Mouse (Mus musculus) R1 (cell line): ENCODE data around the gene Tal1.

ENCODE experiments used
- DNase-seq: peaks from one replicate; pipeline ENCODE4 v3.0.0-alpha.2; 2018; ENCODE audit warnings: low read depth, low spot score

The Tal1 gene

DNA sequence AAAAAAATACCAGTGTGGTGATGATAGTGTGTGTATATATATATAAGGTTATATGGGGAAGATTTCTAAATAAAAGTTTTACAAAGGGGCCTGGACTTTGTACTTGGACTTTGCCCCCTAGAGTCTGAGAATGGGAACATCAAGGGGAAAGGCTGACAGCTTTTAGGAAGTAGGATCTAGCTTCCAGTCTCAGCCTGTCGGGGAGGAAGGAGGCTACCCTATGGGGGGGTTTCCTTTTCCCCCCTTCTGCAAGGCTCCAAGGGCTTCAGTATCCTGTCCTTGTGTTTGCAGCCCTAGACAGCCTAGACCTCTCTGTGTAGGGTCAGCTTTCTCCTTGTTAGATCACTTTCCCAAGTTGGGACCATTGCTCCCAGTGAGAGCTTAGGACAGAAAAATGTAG is 15.4 kb downstream of the Tal1 start:
- DNase-seq, result peak; percentile 6

DNA sequence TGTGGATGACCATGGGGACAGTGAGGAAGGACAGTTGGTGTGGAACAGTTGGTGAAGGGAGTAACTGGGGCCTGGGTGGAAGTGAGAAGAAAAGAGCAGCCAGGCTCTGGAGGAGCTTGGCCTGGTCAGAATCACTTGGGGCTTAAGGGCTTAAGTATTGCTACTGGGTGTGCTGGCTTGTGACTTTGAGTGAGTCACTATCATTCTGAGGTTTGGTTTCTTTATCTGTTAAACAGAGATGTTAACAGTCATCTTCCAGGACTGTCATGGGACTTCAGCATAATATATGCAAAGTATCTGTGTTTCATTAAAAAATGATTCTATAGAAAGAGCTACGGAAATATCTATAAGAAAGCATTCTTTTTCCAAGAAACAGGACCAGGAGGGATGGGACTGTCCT is 18.6 kb downstream of the Tal1 start:
- DNase-seq, result no peak

DNA sequence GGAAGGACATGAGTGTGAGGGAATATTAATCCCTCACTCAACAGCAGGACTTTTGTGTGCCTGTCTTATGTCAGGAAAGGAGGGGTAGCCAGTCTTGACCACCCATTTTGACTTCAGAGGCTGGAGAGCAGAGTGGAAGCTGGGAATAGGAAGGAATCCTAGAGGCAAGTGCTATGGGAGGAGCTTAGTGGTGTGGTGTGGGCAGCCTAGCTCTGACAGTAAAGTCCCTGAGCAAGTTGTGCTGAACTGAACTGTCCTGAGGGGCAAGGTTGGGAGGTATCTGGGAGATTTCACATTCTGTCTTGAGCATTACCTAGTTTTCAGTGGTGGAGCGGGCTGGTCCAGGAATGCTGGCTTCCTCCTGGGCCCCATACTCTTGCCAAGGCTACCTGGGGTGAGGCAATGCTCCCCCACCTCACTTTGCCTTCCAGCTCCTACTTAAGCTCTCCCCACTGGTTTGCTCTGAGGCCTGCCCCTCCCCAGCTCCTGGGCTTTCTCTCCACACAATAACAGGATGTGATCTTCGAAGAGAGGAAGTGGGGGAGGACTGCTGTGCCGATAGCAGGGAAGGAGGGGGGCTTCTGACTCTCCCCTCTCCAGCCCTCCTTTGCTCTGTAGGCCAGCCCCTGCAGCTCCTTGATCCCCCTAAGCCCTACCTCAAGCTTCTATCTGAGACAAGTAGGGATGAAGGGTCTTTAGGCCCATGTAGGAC is 19.1 kb downstream of the Tal1 start:
- DNase-seq, result peak; percentile 13

DNA sequence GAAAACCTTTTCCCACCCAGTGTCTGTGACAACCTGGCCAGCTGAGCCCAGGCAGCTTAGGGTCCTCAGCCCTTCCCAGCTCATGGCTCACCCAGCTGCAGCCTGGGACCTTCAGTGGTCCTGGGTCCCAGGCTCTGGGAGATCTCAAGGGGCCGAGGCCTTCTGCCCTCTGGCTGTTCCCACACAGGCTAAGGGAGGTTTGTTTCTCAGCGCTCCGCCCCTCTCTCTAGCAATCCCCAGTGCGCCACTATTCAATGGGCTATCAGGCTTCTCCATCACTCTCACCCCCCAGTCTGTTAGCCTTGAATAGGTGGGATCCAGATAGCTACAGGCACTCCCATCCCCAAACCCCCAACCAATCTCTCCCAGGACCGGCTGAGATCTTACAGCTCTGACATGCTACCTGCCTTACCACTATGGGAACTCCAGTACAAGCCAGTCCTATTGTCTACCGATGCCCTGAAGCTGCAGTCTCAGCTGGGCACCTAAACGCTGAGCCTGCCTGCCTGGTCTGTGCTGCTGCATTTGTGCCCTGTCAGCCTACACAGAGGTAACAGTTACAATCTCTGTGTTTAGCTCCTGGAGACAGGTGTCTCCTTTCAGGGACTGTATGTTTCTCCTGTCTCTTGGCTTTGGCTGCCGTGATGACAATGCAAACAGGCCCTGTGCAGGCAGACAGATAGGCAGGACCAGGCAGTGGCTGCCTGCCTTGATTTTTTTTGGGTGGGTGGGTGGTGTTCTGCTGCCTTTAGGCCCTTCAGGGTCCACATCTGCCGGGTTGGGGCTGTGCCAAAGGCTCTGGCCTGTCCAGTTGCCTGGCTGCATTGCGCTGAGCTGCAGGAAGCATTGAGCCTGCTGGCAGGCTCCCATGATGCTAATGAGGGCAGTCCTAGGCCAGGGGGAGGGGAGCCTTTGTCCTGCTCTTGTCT is 22.9 kb downstream of the Tal1 start:
- DNase-seq, result peak; percentile 9

DNA sequence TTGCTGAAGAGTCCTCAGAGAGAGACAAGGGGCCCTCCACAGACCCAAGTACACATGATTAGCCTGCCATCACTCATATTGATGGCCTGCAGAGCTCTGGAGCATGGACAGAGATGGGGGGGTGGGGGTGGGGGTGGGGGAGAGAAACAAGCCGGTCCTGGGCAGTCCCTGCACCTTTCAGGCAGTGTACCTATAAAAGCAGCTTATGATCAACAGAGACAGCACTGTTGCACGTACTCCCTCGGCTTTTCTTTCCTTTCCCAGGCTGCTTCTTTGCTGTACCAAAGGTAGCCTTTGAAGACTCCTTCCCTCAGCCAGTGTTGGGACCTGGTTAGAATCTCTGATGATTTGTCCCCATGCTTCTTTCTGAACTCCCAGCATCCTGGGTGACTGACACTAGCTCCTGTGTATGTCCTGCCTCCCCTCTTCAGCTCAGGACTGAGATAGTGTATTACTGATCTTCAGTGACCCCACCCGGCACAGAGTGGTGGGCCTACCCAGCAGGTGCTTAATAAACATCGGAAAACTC is 23.7 kb downstream of the Tal1 start:
- no peak for DNase-seq

DNA sequence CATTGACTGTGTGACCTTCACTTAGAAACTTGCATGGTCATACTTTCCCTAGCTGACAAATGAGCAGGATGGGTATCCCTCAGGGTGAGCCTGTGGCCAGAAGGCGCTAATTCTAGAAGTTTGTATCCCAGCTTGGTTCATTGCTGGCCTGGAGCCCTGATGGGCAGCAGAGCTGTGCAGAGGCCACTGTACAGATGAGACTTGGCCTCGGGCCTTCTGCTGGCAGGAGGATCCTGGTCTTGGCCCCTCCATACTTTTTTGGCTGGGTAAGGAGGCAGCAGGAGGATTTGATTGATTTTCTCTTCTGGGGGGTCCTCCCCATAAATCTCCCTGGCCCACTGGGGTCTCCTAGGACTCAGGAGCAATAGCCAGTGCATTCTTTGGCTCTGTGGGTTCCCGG is 26.8 kb downstream of the Tal1 start:
- no peak for DNase-seq

DNA sequence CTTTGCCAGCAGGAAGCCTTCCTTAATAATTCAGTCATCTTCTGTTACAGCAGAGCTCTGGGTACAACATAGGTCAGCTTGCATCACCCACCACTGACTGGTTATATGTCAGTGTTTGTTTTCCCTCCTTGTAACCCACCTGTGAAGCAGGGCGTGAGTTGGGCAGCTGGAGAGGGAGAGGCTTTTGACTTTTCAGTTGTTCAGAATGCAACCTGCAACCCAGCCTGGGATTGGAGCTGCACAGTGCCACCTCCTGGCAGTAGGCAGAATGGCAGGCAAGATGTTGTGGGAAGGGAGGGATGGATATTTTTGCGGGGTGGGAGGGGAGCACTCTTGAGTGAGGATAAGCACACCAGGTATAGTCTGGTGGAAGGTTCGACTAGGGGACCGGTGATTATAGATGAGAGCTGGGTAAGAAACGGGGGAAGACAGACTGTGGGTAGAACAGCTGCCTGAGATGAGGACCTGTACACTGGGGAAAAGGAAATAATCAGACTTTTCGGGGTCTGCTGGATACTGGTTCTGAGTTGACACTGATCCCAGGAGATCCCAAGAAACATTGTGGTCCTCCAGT is 29.4 kb downstream of the Tal1 start:
- peak; percentile 62 for DNase-seq

DNA sequence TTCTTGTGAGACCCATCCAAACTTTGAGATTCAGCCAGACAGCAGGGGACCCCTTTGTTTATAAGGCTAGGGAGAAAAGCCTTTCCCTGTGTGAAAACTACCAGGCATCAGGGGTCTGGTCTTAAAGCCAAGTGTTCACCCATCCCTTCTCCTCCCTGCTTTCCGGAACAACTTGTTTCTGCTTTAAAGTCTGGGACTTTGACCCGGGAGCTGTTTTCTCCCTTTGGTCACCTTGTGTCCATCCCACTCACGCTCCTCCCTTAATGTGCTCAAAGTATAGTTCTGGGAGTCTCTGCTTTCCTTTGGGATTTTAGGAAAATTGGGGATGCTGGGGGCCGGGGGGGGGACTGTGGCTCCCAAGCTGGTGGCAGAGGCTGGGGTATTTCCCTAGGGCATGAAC is 30.0 kb downstream of the Tal1 start:
- DNase-seq, result no peak

DNA sequence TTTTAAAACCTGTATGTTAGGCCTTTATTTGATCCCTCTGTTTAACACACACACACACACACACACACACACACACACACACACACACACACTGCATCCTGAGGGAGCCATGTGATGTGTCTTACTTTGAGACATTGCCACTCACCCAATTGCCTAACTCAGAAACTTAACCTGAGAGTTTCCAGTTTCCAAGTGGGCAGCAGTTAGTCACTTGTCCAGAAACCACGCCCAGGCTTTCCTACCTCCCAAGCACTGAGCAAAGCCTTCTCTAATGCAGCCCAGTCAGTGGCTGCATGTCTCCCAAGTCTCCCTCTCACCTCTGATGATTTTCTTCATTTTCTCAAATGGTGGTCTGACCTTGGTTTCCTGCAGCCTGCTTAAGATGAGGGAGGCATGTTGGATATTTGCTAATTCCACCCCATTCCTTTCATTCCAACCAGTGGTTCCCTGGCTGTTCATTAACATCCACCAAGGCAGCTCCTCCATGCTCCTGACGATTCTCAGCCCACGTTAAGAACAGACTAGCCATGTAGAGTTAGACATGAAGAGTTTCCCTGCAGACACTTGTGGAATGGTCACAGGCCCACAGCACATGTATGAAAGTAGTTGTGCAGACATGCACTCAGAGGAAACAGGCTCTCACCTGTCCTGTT is 30.7 kb downstream of the Tal1 start:
- DNase-seq, result no peak

DNA sequence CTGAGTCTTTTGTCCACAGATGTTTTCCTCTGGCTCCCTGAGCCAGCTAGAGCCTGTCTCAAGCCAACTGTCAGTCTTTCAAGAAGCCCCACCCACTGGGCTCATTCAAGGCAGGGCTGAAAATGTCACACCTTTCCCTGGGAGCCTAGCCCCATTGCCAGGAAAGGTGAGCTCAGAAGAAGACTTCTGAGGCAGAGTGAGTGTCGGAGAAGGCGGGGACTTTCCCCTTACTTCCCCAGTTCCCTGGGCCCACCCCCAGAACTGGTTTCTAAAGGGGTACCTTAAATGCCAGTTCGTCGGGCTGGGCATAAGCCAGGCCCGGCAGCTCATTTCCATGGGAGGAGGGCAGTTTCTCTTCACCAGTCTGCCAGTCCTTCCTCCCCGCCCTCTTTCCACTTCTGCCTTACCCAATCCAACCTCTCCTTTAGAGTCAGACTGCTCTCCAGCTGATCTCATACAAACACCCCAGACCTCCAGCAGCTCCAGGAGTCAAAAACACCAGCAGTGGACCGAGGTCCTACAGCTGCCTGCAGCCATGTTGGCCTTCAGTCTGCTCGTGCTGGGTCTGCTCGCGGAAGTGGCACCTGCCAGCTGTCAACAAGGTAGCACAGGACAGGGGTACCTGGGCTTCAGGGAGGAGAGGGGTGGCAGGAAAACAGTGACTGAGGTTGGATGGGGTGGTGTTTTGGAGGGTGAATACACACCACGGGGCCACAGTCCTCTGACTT is 32.5 kb downstream of the Tal1 start, which contains the start of gene Pdzk1ip1:
Pdzk1ip1 (plus strand) TSS at position 98 of the 728 bp plus-strand sequence.
- peak; percentile 20 for DNase-seq

DNA sequence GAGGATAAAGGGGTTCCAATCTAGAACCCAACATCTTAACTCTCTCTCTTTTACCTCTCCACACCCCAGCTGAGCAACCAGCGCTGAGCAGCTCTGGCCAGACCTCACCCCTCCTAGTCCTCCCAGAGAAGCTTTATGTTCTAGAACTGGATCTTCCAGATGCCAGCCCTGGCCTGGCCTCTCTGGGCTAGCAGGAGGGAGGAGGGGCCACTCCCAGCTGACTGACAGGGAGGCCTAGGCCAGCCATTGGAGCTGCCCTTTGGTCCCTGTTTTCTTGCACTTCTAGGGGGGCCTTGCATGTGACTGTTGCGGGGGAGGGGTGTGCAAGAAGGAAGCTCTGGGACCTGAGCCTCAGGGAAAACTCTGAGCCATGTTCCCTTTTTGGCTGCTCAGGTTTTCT is 34.4 kb downstream of the Tal1 start:
- no peak for DNase-seq

DNA sequence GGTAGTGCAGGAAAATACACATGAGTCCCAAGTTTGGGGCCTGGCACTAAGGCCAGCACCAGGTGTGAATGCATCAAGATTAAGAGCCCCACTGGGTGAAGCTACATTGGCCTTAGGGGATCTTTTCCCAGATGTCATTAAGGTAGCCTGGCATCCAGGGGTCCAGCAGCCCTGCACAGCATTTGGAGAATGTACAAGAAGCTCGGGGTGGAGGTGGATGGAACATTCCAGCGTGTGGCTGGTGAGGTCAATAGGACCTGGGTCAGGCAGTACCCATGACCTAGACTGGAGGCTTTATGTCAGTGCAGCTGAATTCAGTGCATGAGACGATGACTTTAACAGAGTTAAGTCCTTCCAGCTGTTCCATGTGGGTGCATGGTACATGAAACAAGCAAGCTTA is 35.6 kb downstream of the Tal1 start:
- no peak for DNase-seq

DNA sequence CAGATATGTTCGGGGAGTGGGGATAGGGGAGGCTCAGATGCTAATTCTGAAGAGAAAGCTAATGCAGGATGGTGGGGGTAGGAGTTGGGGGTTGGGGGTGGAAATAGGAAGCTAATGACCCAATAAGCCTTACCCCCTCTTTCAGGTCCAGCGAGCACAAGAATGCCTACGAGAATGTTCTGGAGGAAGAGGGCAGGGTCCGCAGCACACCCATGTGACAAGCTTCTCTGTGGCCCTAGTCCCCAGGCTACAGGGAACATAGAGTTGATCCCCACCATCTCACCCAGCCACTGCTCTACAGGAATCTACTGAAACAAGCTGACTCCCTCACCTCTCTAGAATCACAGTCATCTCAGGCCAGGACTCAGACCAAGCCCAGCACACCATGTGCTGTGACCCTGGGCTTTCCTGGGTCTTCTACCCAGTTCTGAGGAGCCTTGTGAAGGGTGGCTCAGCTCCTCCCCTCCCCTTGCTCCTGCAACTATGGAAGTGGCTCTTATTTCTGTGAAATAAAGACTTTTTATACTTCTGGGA is 37.2 kb downstream of the Tal1 start:
- no peak for DNase-seq

DNA sequence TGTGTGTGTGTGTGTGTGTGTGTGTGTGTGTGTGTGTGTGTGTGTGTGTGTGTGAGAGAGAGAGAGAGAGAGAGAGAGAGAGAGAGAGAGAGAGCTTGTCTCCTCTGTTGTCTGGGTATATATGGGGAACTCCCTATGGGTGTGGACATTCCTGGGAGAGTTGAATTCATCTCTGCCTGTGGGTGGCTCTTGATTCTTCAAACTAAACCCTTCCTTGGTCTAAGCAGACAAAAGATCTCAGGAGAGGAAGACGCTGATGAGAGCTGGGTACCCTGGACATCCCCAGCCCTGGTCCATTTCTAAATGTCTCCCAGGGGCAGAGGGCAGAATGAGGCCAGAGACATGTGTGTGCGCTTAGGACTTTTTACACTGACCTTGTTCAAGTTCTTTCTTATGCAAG is 37.8 kb downstream of the Tal1 start:
- DNase-seq, result peak; percentile 25

DNA sequence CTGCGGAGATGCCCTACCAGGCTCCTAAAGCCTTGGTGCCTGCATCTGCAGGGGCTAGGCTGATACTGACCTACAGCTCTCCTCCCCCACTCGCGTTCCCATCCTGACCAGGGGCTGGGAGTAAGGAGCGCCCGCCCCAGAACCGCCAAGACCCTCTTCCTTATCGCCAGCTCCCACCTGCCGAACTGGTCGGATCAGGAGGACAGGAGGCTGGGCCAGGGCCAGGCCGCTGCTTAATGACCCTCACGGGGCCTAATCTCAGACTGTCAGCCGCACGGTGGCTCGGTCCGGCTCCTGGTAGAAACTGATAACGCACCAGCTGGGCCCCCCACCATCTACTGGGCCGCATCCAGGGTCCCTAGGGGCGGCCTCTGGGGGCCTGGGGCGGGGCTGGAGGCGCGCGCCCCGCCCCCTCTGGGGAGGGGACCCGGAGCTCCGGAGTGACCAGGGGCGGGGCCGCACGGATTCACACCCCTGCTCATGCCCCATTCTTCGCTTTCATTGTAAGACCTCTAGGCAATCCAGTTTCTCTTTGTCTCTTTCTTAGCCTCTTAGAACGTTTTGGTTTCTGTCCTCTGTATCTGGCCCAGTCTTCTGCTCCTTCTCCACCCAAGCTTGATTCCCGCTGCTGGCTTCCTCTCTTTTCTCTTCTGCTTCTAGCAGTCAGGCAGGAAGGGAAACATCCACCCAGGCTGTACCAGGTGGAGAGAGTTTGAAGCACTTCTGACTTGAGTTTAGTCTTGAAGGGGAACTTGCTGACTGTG is 39.6 kb downstream of the Tal1 start:
- peak; percentile 43 for DNase-seq

DNA sequence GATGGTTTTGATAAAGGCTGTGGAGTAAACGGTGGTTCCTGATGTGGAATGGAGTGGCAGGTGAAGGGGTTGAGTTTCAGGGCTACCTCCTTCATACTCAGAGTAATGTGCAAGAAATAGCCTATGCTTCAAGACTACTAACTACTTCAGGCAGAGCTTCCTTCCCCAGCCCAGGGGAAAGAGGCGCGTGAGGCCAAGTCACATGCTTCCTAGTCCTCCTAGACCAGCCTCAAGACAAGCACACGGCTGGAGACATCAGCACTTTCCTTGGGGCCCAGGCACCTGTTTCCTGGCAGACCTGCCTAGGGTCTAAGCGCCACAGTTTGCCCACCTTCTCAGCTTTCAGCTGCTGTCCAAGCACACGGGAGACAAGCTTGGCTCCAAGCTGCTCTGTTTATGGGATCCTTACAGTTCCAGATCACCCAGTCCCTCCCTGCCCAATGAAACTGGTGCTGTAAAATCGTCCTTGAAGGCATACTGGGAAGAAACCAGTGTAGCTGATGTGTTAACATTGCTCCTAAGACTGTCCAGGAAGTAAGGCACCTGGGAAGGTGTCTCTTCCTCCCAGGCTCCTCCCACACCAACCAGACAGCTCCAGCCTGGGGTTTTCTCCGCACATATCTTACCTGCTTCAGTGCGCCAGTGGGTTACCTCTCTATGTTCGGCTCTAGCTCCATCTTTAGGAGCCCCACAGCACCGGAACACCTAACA is 40.4 kb downstream of the Tal1 start:
- DNase-seq, result no peak

DNA sequence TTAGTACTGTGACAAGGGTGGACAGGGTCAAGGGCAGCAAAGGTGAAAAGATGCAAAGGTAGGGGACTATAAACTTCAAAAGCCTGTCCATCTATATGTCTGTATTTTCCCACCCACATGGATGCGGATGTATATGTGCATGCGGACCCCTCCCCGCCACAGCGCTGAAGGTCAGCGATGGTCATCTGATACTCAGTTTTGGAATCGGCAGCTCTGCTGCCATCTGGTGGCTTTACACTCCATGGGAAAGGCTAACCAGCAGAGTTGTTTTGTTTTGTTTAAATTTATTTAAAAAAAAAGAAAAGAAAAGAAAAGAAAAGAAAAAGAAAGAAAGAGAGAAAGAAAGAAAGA is 40.9 kb downstream of the Tal1 start:
- peak; percentile 25 for DNase-seq

DNA sequence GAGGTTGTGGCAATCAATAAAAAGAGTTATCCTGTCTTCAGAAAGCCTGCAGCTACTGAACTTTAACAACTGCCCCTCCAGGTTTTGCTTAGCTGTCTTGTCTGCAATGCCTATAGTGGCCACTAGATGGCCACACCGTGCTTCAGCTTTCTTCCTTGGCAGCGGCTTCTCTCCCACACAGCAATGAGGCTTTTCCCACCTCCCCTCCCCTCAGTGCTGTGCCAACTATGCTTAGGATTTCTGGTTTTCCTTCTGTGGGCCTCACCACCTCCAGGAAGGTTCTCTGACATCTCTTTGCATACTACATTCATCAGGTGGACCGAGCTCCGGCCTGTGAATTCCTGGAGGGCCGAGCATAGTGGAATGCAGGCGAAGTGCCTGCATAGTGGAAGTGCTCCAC is 45.5 kb downstream of the Tal1 start:
- peak; percentile 73 for DNase-seq

DNA sequence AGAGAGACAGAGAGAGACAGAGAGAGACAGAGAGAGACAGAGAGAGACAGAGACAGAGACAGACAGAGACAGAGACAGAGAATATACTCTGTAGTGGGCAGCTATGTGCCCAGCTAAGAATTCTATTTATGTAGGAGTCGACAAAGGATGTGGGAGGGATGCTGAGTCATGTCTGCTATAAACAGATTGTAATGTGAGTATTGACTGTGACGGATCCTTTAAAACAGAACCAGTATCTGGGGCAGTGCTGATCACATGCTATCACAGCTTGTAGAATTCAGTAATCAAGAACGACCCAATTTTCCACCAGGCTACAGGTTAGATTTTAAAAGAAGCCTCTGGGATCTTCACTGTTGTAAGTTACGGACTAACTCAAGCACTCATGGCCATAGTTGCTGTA is 47.3 kb downstream of the Tal1 start:
- DNase-seq, result no peak

DNA sequence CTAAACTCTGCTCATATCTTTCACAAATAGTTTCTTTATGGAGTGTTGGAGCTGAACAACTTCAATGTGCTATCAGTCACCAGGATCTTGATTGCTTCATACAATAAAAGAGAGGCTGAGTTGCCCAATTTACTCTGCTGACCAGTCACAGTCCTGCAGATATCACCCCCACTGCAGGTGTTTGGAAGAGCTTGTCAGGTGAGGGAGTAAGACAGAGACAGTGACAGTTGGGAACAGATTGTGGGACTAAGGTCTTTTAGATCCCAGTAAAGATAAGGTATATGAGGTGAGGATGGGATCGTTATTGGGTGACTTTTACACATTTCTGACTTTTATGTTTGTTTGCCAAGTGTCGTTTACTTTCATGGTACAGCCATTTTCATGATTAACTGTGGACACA is 54.9 kb downstream of the Tal1 start:
- no peak for DNase-seq
